Mouse (Mus musculus) kidney, adult 2 months (tissue): ENCODE measurements around the gene Muc3a.

ENCODE experiments used
- CTCF ChIP-seq: fragments of 200-500 bp; conservative IDR thresholded peaks from 2 replicates; pipeline ENCODE4 v1.5.1; 2011; ENCODE audit warnings: low read depth, mild to moderate bottlenecking, control low read depth, low read length, moderate library complexity, mixed read lengths; ENCODE audit not compliant: insufficient read depth, insufficient read length
- POLR2A ChIP-seq: fragments of 200-500 bp; IDR thresholded peaks from one replicate; pipeline ENCODE4 v1.6.1; 2011; ENCODE audit warnings: low read depth, low read length, control low read depth

DNA sequence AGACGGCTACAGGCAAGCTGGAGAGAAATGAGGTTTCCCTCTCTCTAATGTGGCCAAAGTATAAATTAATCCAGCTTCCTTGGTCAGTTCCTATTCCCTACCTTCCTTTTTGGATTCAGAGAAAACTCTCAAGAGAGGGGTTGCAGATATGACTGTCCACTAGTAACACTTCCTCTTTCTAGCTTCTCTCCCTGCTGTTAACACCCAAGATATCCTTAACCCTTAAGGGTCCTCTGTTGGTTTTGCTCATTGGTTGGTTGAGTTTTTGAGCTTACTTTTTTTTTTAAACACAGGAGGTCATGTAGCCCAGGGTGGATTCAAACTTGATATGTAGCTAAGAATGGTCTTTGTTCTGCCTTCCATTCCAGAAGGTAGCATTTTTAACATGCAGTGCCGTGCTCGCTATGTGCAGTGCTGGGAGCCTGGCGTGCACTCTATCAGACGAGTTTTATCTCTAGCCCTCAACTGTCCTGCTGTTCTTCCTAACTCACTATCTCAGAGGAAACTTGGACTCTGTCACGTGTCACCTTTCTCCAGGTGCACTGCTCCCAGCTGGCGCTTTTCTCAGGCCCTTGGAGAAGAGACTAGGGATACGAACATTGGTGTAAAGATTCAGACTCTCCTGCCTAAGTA is 17.6 kb downstream of the Muc3a start:
- no peak for TF ChIP-seq CTCF
- TF ChIP-seq POLR2A = no peak
